Mouse (Mus musculus): ENCODE measurements at regions not wholly inside any gene's neighbourhood (a gene's known extent, or its start where the extent isn't known, plus 50 kb on each side); places are given as distances from the start of the nearest gene placed in this dataset.

DNA sequence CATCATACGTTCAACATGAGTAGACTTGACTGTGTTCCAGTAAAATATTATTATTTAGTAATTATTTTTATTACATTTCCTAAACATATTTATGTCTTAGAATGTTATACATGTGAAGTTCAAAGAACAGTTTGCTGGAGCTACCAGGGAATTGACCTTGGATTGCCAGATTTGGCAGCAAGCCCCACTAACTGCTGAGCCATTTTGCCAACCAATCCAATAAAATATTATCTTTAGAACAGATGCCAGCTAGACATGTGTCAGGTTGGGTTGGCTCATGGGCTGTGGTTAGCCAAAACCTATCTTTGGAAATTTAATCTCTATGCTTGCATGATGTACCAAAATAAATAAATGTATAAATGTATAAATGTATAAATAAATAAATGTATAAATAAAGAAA is 265.3 kb upstream of the Pbx1 start:
- TF ChIP-seq CTCF (IDR thresholded peaks at IDR 0.05) = no peak
- TF ChIP-seq POLR2A (IDR thresholded peaks at IDR 0.05; ENCODE audit: insufficient read depth, low read depth, low read length) = no peak
